Mouse (Mus musculus) erythroblast, embryonic 14.5 days (primary cell): Measurements from ENCODE around the gene Cd4. TPM values are rescaled to one million over a fixed set of nuclear protein-coding genes. Genes with fewer than 3 reads are reported as not detected.

Experiments used
- H3K27me3 ChIP-seq: 2 replicates; pipeline ENCODE4 v1.6.1; 2012; ENCODE audit warnings: inconsistent platforms; ENCODE audit not compliant: control insufficient read depth
- H3K36me3 ChIP-seq: 2 replicates; pipeline ENCODE4 v1.6.1; 2012; ENCODE audit warnings: mild to moderate bottlenecking, inconsistent platforms; ENCODE audit not compliant: control insufficient read depth
- H3K4me1 ChIP-seq: 2 replicates; pipeline ENCODE4 v1.6.1; 2012; ENCODE audit warnings: inconsistent platforms; ENCODE audit not compliant: control insufficient read depth
- H3K4me3 ChIP-seq: replicated peaks from 2 replicates; pipeline ENCODE3; 2012; ENCODE audit warnings: moderate library complexity, mild to moderate bottlenecking, inconsistent platforms
- H3K9me3 ChIP-seq: 2 replicates; pipeline ENCODE4 v1.6.1; 2012; ENCODE audit warnings: low read length, inconsistent platforms, mixed read lengths; ENCODE audit not compliant: control insufficient read depth
- GATA1 ChIP-seq: IDR thresholded peaks from 2 replicates; pipeline ENCODE4 v1.6.1; 2012; ENCODE audit warnings: low read length, inconsistent platforms, mixed read lengths
- TAL1 ChIP-seq: IDR thresholded peaks from 3 replicates; pipeline ENCODE4 v1.6.1; 2012; ENCODE audit warnings: low read length, inconsistent platforms, mixed read lengths
- polyA plus RNA-seq: library from polyadenylated mRNA; stranded (reverse); fragments of >175 nt; gene quantifications from 2 replicates; pipeline ENCODE4 v1.2.3, GENCODE M21; 2012

Gene Cd4
- polyA plus RNA-seq, 1 experiment: not detected

- Histone ChIP-seq H3K4me1 (peaks cover 19% of the 10 kb centered on the region), H3K4me3 (peak overlapping the region; percentile 63), H3K9me3 (peaks cover 9% of the 10 kb centered on the region; the same call in 1 of the 2 replicates), H3K27me3 (peaks cover 98% of the 10 kb centered on the region), H3K36me3 (peaks cover 2% of the 10 kb centered on the region; the same call in 1 of the 2 replicates)
- TF ChIP-seq TAL1: no peak
- TF ChIP-seq GATA1: no peak
These were observed 28.9 kb upstream of the Cd4 start for GRCm38 (mm10) chr6:124916695-124917517.

DNA sequence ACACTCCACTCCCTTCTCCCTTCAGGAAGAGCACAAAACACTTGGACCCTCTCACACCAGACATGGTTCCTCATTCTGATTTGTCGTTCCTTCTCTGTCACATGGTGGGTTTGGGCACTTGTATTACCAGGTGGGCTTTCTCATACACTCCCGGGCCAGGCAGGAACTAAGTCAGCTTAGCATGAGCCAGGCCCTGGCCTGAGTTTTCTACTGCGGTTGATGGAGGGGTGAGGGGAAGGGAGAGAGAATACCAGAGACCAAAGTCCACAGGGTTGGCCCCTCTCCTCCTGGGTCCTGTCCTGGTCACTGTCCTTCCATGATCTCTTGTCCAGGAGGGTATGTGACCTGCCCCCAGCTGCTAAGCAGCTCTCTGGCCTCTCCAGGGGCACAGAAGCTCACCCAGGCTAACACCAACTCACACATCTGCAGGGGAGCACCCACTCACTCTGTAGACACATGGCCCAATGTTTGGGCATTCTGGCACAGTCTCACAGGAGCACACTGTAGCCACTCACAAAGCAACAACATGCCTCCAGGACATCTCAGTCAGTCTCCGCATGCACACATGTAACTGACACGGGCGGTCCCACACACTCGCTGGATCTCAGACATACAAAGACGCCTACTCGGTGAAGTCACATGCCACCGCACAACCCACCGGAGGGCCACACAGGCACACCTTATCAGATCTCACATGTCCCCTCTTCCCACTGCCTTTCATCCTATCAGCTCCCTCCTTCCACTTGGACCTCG is 28.1 kb upstream of the Cd4 start:
- Histone ChIP-seq H3K27me3 (peaks cover 98% of the 10 kb centered on the region), H3K36me3 (peaks cover 2% of the 10 kb centered on the region; the same call in 1 of the 2 replicates), H3K9me3 (peaks cover 9% of the 10 kb centered on the region; the same call in 1 of the 2 replicates), H3K4me1 (peaks cover 19% of the 10 kb centered on the region), H3K4me3 (peak overlapping the region; percentile 63)
- TF ChIP-seq TAL1: no peak
- TF ChIP-seq GATA1: no peak

DNA sequence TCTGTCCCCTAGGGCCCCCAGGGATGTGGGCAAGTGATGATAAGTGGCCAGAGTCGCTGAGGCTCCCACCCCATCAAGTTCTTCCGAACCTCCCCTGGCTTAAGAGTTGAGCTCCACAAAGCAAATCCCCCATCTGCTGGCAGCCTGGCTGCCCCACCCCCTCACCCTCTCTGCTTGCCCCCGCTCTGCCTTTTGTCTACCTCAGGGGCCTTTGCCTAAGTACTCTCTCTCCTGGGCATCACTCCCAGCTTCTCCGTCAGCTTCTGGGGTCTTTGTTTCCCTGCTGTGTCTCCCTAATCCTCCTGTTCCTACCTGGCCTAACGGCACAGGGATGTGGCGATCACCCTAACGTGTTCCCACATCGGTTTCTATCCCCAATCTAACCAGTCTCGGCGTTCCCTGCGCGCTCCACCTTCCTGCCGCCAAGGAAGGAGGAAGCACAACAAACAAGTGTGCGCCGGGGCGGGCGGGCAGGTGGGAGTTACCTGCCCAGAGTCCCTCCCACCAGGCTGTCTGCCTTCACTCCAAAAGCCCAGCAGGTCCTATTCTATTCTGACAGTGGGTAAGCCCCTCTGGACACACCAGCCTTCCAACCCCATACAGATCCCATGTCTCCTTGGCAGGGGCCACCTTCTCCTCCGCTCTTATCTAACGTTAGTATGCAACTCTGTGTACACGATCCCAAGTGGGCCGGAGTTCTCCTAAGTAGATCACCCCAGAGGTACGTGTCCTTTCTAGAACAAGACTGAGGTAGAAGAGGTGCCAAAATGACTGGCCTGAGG is 27.3 kb upstream of the Cd4 start:
- H3K36me3 ChIP-seq: peaks cover 2% of the 10 kb centered on the region; the same call in 1 of the 2 replicates
- no peak overlapping the region for H3K4me3 ChIP-seq
- peaks cover 19% of the 10 kb centered on the region for H3K4me1 ChIP-seq
- peaks cover 9% of the 10 kb centered on the region; the same call in 1 of the 2 replicates for H3K9me3 ChIP-seq
- H3K27me3 ChIP-seq: peaks cover 98% of the 10 kb centered on the region
- TF ChIP-seq TAL1: no peak
- no peak for TF ChIP-seq GATA1

- H3K4me1 ChIP-seq: peaks cover 19% of the 10 kb centered on the region
- peaks cover 9% of the 10 kb centered on the region; the same call in 1 of the 2 replicates for H3K9me3 ChIP-seq
- no peak overlapping the region for H3K4me3 ChIP-seq
- no peak for TF ChIP-seq GATA1
- no peak for TF ChIP-seq TAL1
- H3K27me3 ChIP-seq: peaks cover 98% of the 10 kb centered on the region
- H3K36me3 ChIP-seq: peaks cover 2% of the 10 kb centered on the region; the same call in 1 of the 2 replicates
These were observed 26.5 kb upstream of the Cd4 start for GRCm38 (mm10) chr6:124914511-124914910.

GRCm38 (mm10) chr6:124913721-124914285 is 25.8 kb upstream of the Cd4 start:
- H3K4me3 ChIP-seq: no peak overlapping the region
- H3K9me3 ChIP-seq: peaks cover 9% of the 10 kb centered on the region; the same call in 1 of the 2 replicates
- peaks cover 97% of the 10 kb centered on the region for H3K27me3 ChIP-seq
- H3K4me1 ChIP-seq: peaks cover 19% of the 10 kb centered on the region
- no peak for TF ChIP-seq TAL1
- no peak for TF ChIP-seq GATA1
- H3K36me3 ChIP-seq: peaks cover 2% of the 10 kb centered on the region; the same call in 1 of the 2 replicates

DNA sequence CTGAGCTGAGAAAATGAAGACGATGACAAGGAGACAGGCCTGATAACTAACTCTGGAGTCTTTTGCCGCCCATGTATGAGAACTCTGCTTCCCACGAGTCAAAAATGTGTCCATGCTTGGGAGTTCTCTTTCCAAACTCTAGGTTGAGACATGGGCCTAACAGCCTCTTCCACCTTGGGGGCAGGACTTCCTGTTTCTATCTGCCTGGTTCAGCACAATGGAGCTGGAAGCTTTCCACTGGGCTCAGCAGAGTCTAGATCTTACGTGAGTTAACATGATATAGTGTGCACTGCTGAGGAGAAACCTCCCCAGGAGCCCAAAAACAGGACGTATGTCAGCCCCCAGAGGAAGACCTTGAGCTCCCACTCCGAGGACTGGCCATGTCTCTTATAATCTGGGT is 25.2 kb upstream of the Cd4 start:
- H3K4me1 ChIP-seq: peaks cover 18% of the 10 kb centered on the region

GRCm38 (mm10) chr6:124911533-124912218 is 23.7 kb upstream of the Cd4 start, which contains the start of gene Lag3:
Gene Lag3, minus strand, starts transcription at chr6:124911705.
- Histone ChIP-seq H3K4me3 (no peak within 1 kb of the TSS), H3K4me1 (peaks cover 5% of the 10 kb centered on the region), H3K9me3 (peaks cover 3% of the 10 kb centered on the region; the same call in 1 of the 2 replicates), H3K36me3 (peaks cover 2% of the 10 kb centered on the region; the same call in 1 of the 2 replicates), H3K27me3 (peaks cover 82% of the 10 kb centered on the region)
- TF ChIP-seq TAL1 (no peak), GATA1 (no peak)

More for the DNA sequence above, 25.2 kb upstream of the Cd4 start:
- Histone ChIP-seq H3K9me3 (peaks cover 7% of the 10 kb centered on the region; the same call in 1 of the 2 replicates), H3K4me3 (no peak overlapping the region), H3K27me3 (peaks cover 96% of the 10 kb centered on the region), H3K36me3 (peaks cover 2% of the 10 kb centered on the region; the same call in 1 of the 2 replicates)
- TF ChIP-seq GATA1 (no peak), TAL1 (no peak)

DNA sequence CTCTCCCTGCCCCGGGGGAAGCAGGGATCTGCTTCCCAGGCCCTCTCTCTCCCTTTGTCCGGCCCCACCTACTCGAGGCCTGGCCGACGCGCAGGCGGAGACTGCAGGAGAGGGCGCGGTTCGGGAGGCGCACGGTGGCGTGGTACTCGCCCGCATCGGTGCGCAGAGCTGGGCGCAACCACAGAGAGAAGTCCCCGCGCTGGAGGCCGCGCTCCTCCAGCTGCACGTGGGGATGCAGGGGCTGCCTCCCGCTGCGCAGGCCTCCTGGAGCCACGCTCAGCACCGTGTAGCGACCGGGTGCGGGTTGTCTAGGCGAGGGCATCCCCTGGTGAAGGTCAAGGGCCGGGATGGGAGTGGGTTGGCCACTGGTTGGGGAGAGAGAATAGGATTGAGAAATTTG is 22.0 kb upstream of the Cd4 start:
- Histone ChIP-seq H3K4me3 (no peak overlapping the region), H3K4me1 (peaks cover 2% of the 10 kb centered on the region), H3K36me3 (peaks cover 2% of the 10 kb centered on the region; the same call in 1 of the 2 replicates), H3K9me3 (no peaks in the 10 kb centered on the region), H3K27me3 (peaks cover 70% of the 10 kb centered on the region)
- TF ChIP-seq GATA1: no peak
- no peak for TF ChIP-seq TAL1
